Mouse (Mus musculus) right cerebral cortex, postnatal 25 days (tissue): ENCODE data around the gene Ccn2.
"Not testable (repeated sequence)": the region's sequence is repeated elsewhere in the genome, so short reads cannot be mapped to it uniquely, and the experiment has no call there.

Experiments
- DNase-seq: peaks from one replicate; pipeline ENCODE4 v3.0.0; 2022

The Ccn2 gene

GRCm38 (mm10) chr10:24603727-24604126, 8.5 kb downstream of the Ccn2 start:
- DNase-seq, result no peak

- no peak for DNase-seq
These were observed 13.9 kb downstream of the Ccn2 start for GRCm38 (mm10) chr10:24609146-24609545.

GRCm38 (mm10) chr10:24609766-24610165, 14.5 kb downstream of the Ccn2 start:
- no peak for DNase-seq

DNA sequence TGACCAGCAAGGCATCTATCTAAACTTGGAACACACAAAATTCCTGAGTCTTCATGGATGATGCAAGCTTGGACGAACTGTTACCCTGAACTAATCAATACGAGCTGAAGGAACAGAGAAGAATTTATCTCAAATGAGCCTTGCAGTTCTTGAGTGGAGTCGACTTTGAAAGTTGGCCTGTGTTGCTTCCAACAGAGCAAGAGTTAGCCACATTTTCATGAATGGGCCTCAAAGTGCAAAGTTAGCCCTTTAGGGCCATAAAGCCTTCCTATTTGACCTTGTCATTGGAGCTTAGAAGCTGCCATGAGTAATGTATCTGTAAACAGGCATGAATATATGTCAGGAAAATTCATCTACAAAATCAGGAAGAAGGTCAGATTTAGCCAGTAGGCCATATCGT, 19.5 kb downstream of the Ccn2 start:
- no peak for DNase-seq

- no peak for DNase-seq
These were observed 20.6 kb downstream of the Ccn2 start for GRCm38 (mm10) chr10:24615799-24616198.

DNA sequence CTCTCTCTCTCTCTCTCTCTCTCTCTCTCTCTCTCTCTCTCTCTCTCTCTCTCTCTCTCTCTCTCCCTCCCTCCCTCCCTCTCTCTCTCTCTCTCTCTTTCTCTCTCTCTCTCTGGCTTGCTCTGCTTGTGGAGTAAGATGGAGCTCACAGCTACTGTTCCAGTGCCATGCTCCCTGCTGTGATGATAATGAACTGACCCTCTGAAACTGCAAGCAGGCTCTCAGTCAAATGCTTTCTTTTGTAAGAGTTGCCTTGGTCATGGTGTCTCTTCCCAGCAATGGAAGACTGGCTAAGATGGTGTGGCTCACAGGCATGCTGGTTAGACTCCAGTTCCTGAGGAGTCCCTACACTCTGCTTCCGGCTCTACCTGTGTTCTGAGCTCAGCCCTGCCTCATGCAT, 21.3 kb downstream of the Ccn2 start:
- DNase-seq, result not testable (repeated sequence)

- DNase-seq, result peak; percentile 17
These were observed 26.3 kb downstream of the Ccn2 start for GRCm38 (mm10) chr10:24621572-24621971.

GRCm38 (mm10) chr10:24622586-24622985, 27.3 kb downstream of the Ccn2 start:
- DNase-seq, result no peak

DNA sequence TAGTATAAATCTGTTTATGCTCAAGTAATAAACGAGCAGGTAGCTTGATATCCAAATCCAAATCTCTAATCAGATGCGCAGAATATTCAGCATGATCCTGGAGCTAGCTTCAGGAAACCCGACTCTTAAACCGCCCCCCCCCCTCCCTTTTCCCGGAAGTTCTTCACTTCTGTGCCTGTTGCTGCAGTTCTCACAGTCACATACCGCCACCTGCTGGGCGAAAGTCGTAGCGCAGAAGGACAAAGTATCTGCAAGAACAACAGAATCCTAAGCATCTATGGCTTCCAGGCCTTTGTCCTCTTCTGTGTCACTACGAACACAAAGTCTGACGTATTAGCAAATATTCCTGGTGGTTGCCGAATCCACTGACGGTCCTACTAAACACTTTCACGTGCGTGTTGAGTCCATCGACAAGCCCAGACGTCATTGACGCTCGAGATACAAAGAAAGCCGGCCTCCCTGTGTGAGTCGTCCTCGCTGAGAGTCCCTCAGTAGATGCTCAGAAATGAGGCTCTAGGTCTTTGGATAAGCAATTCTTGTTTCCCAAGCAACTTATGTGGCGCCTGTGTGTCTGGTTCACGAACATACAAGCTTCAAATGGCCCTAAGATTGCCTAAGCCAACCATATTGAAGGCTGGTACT, 29.9 kb downstream of the Ccn2 start:
- DNase-seq, result peak; percentile 68

GRCm38 (mm10) chr10:24627262-24627661, 32.0 kb downstream of the Ccn2 start:
- no peak for DNase-seq

DNA sequence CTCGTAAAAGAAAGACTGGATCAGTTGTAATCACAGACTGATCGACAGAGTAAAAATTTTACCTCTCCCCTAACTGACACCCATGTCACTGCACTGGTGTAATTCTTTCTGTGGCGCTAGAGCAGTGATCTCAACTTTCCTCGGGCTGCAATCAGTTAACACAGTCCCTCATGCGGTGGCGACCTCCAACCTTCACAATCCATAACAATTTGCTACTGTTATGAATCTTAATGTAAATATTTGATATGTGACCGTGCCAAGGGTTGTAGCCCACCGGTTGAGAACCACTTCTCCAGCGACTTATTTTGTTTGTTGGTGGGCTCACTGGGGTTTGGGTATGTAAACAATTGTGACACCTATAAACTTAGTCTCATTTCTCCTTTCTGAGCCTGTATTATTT, 33.2 kb downstream of the Ccn2 start:
- DNase-seq, result no peak

DNA sequence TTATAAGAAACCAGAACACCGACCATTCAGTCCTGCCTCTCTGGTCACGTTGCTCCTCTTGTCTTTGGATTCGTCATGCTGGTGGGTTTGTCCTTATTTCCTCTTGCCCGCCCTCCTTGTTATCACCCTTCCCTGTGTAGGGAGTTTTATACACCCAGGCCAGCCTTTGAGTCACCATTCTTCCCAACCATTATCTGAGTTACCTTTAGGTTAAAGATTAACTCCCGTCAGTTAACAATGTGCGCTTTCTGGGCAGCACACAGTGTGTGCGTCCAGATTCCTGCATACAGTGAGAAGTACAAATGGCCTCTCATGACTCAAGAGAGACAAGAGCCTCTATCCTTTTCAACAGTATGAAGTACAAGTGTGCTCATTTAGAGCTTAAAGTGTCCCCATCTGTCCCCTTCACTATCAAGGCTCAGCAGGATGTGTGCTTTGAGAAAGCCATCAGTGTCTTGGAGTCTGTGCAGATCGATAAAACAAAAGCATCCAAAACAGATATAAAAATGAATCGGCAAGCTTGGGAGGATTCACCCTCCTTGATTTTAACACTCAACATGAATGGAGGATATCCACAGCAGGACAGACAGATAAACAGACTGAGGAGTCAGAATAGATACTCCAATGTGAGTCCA, 34.0 kb downstream of the Ccn2 start:
- DNase-seq, result no peak

DNA sequence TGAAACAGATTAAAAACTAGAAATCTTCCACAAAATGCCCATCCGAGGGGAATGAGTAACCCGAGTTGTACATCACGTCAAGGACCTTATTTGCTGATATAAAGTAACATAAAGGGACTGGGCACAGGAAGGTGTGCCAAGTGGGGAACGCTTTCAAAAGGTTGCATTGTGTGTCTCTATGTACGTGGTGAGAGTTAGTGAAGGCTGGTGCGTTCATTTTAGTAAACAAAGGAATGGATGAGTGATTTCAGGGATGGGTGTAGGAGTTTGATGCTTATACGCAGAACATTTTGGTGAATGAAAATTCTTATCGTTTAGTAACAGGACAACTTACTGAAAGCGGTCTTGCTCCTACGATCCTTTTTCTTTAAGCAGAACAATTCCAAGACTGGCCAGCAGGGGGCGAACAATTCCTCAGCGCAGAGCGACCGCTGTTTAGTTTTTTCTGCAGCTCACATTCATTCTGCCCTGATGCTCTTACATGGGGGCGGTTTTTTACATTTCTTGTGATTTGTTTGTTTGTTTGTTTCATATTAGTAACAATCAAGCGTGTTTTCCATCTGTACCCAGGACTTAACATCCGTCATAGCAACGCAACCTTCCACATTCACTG, 35.3 kb downstream of the Ccn2 start:
- peak; percentile 50 for DNase-seq

DNA sequence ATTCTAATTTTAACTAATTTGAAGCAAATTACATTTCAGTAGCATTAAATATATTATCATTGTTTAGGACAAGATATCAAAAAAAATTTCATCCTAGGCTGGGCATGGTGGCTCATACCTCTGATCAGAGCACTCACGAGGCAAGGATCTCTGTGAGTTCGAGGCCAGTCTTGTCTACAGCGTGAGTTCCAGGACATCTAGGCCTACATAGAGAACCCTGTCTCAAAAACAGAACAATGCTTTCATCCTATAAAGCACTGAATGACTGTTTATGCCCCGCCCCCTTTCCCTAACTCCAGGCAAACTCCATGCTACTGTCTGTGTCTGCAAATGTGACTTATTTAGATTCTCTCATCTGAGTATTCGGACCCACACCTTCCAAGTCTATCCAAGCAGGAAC, 35.9 kb downstream of the Ccn2 start:
- DNase-seq, result no peak

DNA sequence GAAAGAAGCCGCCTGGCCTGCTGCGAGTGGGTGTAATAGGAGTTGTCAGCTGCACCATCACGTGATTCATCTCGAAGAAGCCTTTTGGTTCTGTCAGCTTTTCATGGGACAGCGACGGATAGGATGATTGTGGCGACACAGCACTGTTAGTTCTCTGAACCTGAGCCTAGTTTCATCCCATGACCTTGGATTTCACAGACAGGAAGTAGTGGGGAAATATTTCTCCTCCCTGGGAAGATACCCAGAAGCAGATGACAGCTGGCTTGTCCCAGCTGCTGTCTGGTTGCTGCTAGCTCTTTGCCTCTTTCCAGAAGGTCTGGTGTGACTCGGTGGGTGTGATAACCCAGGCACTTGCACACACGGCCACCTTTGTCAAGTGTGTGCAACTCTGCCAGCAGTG, 39.0 kb downstream of the Ccn2 start:
- DNase-seq, result no peak

- DNase-seq, result no peak
These were observed 40.1 kb downstream of the Ccn2 start for GRCm38 (mm10) chr10:24635331-24635815.

DNA sequence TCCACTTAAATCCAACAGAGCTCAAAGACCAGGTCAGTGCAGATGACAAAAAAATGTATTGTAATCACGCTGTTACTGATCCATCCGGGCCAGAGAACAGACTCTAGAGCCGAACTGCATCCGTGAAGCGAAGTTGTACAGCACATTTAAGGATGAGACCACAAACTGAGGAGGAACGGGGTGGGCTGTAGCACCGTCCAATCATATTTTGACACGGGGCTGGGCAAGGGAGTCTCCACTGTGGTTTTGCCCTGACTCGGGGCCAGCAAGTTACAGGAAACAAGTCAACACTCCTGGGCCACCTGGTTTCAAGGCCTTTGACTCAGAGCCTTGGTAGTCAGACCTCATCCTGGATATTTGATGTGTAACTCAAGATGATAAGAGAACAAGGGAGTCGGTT, 40.6 kb downstream of the Ccn2 start:
- DNase-seq, result no peak

DNA sequence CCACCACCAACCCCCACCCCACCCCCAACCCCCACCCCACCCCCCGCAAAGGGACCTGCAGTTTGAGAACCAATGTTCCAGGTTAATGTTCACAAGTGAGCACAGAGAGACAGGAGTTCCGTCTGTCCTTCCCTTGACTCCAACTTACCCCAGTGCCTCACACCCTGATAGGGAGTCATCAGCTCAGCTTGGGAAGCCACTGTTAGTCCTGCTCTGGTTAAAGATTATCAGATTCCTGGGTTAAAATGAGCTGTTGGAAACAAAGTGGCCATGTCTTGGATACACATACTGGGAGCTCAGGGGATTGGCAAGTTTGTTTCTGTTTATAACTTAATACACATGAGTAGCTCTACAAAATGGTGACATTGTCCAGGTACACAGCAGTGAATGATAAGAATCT, 41.7 kb downstream of the Ccn2 start:
- no peak for DNase-seq

DNA sequence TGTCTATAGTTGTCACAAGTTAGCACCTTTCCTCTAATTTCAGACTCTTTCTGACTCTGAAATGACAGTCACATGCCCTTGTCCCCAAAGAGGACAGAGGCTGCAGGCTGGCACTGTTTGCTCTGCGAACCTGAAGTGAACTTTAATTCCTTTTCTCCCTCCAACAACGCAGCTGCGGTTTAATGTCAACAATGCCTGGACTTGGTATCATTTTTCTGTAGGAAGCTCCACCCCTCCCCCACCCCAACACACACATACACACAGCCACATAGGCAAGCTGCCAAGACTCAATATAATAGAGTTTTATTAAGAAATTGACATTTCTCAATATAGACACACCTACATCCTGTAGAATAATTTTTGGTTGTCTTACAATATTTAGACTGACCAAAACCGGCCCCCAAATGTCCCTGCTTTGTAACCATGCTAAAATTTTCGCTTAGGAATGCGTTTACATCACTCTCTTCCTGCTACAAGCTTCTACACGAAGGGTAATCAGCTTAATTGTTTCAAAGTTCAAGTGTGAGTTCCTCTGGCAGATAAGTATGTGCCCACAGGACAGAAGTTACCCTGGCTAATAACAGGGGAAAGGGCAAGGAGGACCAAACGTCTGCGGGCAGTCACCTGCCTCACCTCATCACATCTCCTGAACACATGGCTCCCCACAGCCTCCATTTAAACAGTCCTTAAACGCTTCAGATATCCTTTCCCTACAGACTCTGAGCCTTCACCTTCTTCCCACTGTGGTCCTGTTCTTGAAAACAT, 43.2 kb downstream of the Ccn2 start:
- no peak for DNase-seq

DNA sequence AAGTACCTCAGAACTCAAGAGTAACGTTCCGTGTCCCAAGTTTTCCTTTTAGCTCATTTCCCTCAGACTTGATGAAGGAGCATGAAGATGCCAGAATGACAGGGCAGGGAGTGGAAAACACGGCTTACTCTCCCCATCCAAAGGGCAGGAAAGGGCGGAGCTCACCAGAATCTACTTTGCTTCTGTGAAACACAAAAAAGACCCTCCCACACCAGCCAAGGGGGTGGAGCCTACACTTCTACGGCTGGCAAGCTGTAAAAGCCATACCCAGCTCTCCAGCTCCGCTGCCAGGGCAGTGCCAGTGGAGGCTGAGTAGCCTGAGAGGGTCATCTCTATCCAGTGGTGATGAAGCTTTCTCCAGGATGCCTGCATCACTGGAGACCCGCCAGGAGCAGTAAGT, 44.4 kb downstream of the Ccn2 start:
- DNase-seq, result no peak

GRCm38 (mm10) chr10:24640186-24640875, 45.1 kb downstream of the Ccn2 start:
- DNase-seq, result no peak

DNA sequence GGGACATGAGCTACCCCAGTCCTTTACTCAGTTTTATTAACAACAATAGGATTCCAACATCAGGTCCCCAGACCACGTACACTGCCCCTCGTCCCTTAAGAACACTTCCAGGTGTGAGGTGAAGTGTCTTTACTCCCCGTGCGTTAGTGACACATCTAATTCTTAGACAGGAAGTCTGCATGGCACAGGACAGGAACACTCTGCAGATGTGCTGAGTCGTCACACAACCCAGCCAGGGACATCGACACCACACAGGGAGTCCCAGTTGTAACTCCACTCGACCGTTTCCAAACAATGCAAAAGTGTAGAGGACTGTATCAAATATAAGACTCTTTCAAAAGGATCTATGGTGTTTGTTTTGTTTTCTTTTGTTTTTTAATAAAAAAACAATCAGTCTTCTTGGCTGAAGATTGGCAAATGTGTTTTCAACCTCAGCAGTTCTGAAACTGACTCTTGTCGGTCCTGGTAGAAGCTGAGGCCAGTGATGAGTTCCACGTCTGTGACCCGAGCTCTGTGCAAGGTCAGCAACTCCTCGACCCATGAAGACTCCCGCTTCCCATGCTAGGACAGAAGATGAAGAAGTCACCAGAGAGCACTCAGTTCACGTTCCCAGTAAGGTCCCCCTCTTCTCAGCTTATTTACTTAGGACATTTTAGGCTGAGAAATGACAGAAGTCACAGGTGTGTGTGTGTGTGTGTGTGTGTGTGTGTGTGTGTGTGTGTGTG, 46.3 kb downstream of the Ccn2 start:
- DNase-seq, result no peak
